Mouse (Mus musculus) midbrain, embryonic 11.5 days (tissue): ENCODE data around the gene Pak3. TPM values are rescaled to one million over a fixed set of nuclear protein-coding genes. Genes with fewer than 3 reads are reported as not detected.

Experiments
- ATAC-seq: fragments of 200-750 bp; cut with Nextera tagmentation; 2 replicates; pipeline ENCODE4 v1.8.0; 2017; ENCODE audit warnings: moderate TSS enrichment, moderate library complexity; ENCODE audit not compliant: low FRiP score
- DNase-seq: peaks from one replicate; pipeline ENCODE4 v3.0.0; 2015; ENCODE audit warnings: low spot score; ENCODE audit errors: missing footprints
- H3K27ac ChIP-seq: fragments of 300-500 bp; sonication (generic); 2 replicates; pipeline ENCODE4 v1.5.1; 2014; ENCODE audit warnings: low read depth, low read length
- H3K27me3 ChIP-seq: fragments of 300-500 bp; sonication (generic); 2 replicates; pipeline ENCODE4 v1.6.1; 2014; ENCODE audit warnings: mild to moderate bottlenecking, low read length, moderate library complexity, mixed read lengths; ENCODE audit not compliant: control insufficient read depth, insufficient read depth
- H3K36me3 ChIP-seq: fragments of 300-500 bp; sonication (generic); 2 replicates; pipeline ENCODE4 v1.6.1; 2014; ENCODE audit warnings: mild to moderate bottlenecking, low read length, moderate library complexity, mixed read lengths; ENCODE audit not compliant: control insufficient read depth, insufficient read depth
- H3K4me1 ChIP-seq: fragments of 300-500 bp; sonication (generic); 2 replicates; pipeline ENCODE4 v1.6.1; 2014; ENCODE audit warnings: low read length; ENCODE audit not compliant: control insufficient read depth, insufficient read depth
- H3K4me2 ChIP-seq: fragments of 300-500 bp; sonication (generic); 2 replicates; pipeline ENCODE4 v1.6.1; 2014; ENCODE audit warnings: mild to moderate bottlenecking, moderate library complexity
- H3K4me3 ChIP-seq: fragments of 300-500 bp; sonication (generic); 2 replicates; pipeline ENCODE4 v1.5.1; 2014; ENCODE audit warnings: low read depth, low read length
- H3K9ac ChIP-seq: fragments of 300-500 bp; sonication (generic); 2 replicates; pipeline ENCODE4 v1.6.1; 2014; ENCODE audit warnings: low read length
- H3K9me3 ChIP-seq: fragments of 300-500 bp; sonication (generic); 2 replicates; pipeline ENCODE4 v1.6.1; 2016; ENCODE audit warnings: low read length; ENCODE audit not compliant: control insufficient read depth
- WGBS: fragments of 180-500 bp; shearing (Covaris S2); extraction: QIAGEN DNeasy Blood & Tissue Kit; methylation state at CpG from one replicate; pipeline ENCODE4 v1.1.7; 2014; 5-methylcytosine and 5-hydroxymethylcytosine counted together
- polyA plus RNA-seq: library from polyadenylated mRNA; unstranded; fragments of >200 nt; fragmentation: Nextera tagmentation; extraction: Ambion mirVana; gene quantifications from 2 replicates; pipeline ENCODE4 v1.2.1, GENCODE M21; 2014

Gene Pak3
- polyA plus RNA-seq, 1 experiment from 2014 or later: 103 TPM

DNA sequence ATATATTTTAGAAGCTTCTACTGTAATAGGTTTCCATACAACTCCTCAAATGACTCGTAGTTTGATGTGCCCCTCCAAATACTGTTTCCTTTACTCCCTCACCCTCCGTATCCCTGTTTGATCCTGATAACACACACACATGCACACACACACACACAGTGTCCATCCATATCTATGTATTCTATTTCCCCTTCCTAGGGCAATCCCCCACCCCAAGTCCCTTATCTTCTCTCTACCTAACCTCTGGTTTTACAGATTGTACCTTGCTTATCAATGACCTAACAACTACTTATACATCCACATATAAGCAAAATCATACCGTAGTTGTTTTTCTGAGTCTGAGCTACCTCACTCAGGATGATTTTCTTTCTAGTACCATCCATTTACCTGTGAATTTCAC lies 207.0 kb downstream of the Pak3 start:
- DNase-seq (no peak), ATAC-seq (no peak)
- Histone ChIP-seq H3K4me1 (no peaks in the 10 kb centered on the region), H3K9ac (no peak overlapping the region), H3K27me3 (no peaks in the 10 kb centered on the region), H3K4me2 (no peak overlapping the region), H3K27ac (no peak overlapping the region), H3K9me3 (no peaks in the 10 kb centered on the region), H3K4me3 (no peak overlapping the region), H3K36me3 (no peaks in the 10 kb centered on the region)
- 91% methylated on average over 3 of the region's 3 CpGs for WGBS

DNA sequence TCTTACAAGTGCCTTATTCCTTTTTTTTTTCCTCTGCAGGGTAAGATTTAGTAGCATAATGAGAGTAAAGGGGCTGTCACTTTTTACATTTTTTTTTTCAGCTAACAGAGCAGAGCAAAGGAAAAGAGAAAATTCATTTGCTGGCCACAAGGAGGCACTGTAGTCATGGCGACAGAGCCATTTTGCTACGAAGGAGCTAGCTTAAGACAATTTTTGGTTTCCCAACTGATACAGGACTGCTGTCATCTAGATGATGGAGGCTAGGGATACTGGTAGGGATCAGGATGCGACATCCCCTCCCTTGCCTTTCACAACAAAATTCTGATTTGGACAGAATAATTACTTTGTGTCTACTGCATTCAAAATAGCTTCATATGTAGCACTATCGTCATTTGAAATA lies 217.6 kb downstream of the Pak3 start:
- Histone ChIP-seq H3K27me3 (no peaks in the 10 kb centered on the region), H3K4me1 (no peaks in the 10 kb centered on the region), H3K36me3 (no peaks in the 10 kb centered on the region), H3K4me2 (no peak overlapping the region), H3K9ac (no peak overlapping the region), H3K9me3 (no peaks in the 10 kb centered on the region), H3K4me3 (no peak overlapping the region), H3K27ac (no peak overlapping the region)
- peak; percentile 84 for DNase-seq
- ATAC-seq: no peak
- WGBS: 44% methylated on average over 4 of the region's 4 CpGs

DNA sequence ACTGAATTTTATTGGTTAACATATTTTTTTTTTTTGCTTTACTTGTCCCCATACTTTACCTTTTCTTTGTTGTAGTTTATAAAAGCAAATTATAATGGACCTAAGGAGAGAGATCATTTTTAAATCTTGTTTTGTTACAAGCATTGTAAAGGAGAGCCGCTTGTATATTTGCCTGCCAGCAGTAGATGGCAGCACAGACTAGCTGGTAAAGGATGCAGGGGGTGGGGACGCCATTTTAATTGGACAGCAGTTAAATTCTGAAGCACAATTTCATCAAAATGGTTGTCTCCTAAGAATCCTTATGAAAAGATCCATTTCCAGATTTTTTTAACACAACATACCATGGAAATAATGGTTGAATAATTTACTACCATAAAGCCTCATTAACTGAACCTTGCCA lies 220.8 kb downstream of the Pak3 start:
- no peak overlapping the region for H3K9ac ChIP-seq
- no peaks in the 10 kb centered on the region for H3K9me3 ChIP-seq
- ATAC-seq: no peak
- DNase-seq: no peak
- no peaks in the 10 kb centered on the region for H3K4me1 ChIP-seq
- no peak overlapping the region for H3K4me3 ChIP-seq
- no peak overlapping the region for H3K4me2 ChIP-seq
- H3K36me3 ChIP-seq: no peaks in the 10 kb centered on the region
- no peaks in the 10 kb centered on the region for H3K27me3 ChIP-seq
- WGBS: 31% methylated on average over 2 of the region's 2 CpGs
- H3K27ac ChIP-seq: no peak overlapping the region

DNA sequence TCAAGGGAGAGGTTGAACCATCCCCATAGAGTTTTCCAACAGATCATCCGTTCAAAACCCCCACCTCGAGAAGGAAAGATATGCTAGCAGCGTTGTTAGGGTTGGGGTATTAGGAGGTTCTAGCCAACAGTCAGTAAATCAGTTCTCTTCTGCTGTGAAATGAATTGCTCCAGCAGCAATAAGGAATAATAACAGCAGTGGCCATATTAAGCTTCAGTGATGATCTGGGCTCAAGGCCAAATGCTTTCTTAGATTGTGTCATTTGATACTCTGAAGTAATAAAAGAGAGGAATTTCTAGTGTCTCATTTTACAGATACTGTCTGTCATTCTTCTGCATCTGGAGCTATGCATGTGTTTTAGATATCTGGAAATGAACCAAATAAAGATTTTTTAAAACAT lies 244.2 kb downstream of the Pak3 start:
- ATAC-seq: no peak
- DNase-seq: no peak
- no peak overlapping the region for H3K4me3 ChIP-seq
- no peaks in the 10 kb centered on the region; the same call in 1 of the 2 replicates for H3K27me3 ChIP-seq
- no peaks in the 10 kb centered on the region for H3K4me1 ChIP-seq
- H3K9ac ChIP-seq: no peak overlapping the region
- H3K4me2 ChIP-seq: no peak overlapping the region
- H3K9me3 ChIP-seq: no peaks in the 10 kb centered on the region
- H3K36me3 ChIP-seq: no peaks in the 10 kb centered on the region
- no peak overlapping the region for H3K27ac ChIP-seq
- WGBS: 80% methylated on average over 3 of the region's 3 CpGs

DNA sequence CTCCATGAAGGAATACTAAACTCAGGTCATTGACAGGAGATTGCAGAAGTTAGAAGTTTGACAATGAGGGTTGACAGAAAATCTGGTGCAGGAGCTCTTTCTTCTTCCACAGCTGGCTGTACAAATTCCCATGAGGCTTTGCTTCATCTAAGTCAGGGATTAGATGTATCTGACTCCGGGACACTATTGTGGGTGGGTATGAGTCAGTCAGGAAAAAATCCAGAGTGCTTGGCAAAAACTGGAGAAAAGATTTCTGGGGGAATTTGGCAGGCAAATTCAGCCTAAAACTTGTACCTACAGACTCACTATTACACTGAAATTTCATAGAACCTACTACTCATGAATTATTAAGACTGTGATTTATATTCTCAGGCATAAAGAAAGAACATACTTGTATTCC lies 297.6 kb downstream of the Pak3 start:
- no peak overlapping the region for H3K4me3 ChIP-seq
- H3K4me2 ChIP-seq: no peak overlapping the region
- 81% methylated on average over 1 of the region's 1 CpGs for WGBS
- no peaks in the 10 kb centered on the region for H3K27me3 ChIP-seq
- no peak overlapping the region for H3K9ac ChIP-seq
- H3K27ac ChIP-seq: no peak overlapping the region
- H3K9me3 ChIP-seq: no peaks in the 10 kb centered on the region
- DNase-seq (no peak), ATAC-seq (no peak)
- H3K4me1 ChIP-seq: no peaks in the 10 kb centered on the region
- no peaks in the 10 kb centered on the region for H3K36me3 ChIP-seq

DNA sequence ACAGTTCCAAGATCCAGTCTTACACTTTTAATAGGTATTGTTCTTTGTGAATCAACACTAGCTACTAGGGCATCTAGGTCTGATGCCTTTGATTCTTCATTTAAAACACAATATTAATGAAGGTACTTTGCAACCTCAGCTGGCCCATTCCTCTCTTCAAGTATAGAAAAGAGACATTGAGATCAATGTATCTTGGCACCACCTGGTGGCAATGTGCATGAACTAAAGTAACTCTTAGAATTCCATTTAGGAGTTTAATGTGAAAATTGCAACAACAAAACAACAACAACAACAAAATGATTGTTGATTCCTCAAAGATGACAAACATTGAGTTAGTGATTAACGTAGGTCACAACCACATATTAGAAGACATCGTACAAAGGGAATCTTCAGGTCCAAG lies 300.6 kb downstream of the Pak3 start:
- Histone ChIP-seq H3K27ac (no peak overlapping the region), H3K4me1 (no peaks in the 10 kb centered on the region), H3K4me3 (no peak overlapping the region), H3K36me3 (no peaks in the 10 kb centered on the region), H3K9ac (no peak overlapping the region), H3K9me3 (no peaks in the 10 kb centered on the region), H3K4me2 (no peak overlapping the region), H3K27me3 (no peaks in the 10 kb centered on the region; the same call in 1 of the 2 replicates)
- WGBS: 96% methylated on average over 2 of the region's 2 CpGs
- DNase-seq: no peak
- ATAC-seq: no peak

DNA sequence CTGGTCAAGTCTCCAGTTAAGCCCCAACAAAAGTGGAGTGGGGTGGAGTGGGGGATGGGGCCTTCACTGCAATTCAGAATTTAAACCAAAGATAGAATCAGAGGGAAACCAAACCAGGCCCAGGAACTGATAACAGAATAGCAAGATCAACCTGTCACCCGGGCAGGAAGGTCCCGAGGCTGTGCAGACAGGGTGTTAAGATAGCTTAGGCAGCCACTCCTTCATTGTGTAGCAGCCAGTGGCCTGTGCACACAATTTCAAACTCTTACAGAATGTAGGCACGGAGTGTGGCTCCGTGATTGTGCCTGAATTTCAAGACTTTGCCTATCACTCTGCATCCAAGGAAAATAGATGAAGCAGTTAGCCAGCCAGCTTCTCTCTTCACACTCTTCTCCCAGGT lies 308.1 kb downstream of the Pak3 start:
- H3K27ac ChIP-seq: no peak overlapping the region
- no peaks in the 10 kb centered on the region for H3K9me3 ChIP-seq
- H3K4me1 ChIP-seq: no peaks in the 10 kb centered on the region
- no peak for DNase-seq
- H3K4me2 ChIP-seq: no peak overlapping the region
- 65% methylated on average over 4 of the region's 4 CpGs for WGBS
- no peak for ATAC-seq
- H3K9ac ChIP-seq: no peak overlapping the region
- H3K27me3 ChIP-seq: no peaks in the 10 kb centered on the region; the same call in none of the 2 replicates
- H3K4me3 ChIP-seq: no peak overlapping the region
- H3K36me3 ChIP-seq: no peaks in the 10 kb centered on the region

DNA sequence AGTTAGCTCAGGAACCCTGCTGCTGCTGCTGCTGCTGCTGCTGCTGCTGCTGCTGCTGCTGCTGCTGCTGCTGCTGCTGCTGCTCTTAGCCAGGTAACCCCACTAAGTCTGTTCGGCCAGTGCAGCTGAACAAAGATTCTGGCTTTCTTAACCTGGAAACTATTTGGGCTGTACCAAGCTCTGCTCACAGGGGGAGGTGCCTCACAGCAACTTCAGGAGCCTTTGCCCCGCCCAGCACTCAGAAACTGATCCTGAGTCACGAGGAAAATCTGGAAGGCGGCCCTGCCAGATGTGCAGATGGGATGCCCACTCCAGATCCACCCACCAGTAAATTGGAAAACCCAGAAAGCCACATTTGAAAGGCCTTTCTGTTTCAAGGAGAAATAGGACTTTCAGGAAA lies 308.8 kb downstream of the Pak3 start, which contains the start of gene Capn6:
Capn6 (minus strand) TSS at position 203 of the 400 bp plus-strand sequence.
- Histone ChIP-seq H3K36me3 (no peaks in the 10 kb centered on the region), H3K4me2 (no peak within 1 kb of the TSS), H3K9ac (no peak within 1 kb of the TSS), H3K27me3 (no peaks in the 10 kb centered on the region; the same call in none of the 2 replicates), H3K9me3 (no peaks in the 10 kb centered on the region), H3K4me1 (no peaks in the 10 kb centered on the region), H3K27ac (no peak within 1 kb of the TSS), H3K4me3 (no peak within 1 kb of the TSS)
- ATAC-seq: no peak
- 53% methylated on average over 4 of the region's 4 CpGs for WGBS
- no peak for DNase-seq

DNA sequence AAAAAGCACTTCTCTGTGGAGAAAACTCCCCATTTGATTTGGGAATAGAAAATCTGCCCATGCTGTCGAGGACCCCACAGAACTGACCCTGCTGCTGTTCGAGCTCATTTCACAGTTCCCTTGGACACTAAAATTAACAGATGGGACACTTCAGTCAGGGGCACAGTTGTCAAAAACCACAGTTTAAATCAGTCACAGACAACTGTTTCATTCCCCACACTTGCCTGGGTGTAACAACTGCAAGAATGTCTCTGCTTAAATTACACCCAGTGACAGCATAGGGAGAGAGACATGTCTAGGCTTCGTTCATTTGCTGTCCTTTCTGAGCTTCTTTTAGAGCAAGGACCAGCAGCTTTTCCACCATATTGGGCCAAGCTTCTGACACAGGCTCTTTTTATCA lies 328.2 kb downstream of the Pak3 start:
- Histone ChIP-seq H3K9ac (no peak overlapping the region), H3K4me3 (no peak overlapping the region), H3K27ac (no peak overlapping the region), H3K4me2 (no peak overlapping the region), H3K9me3 (no peaks in the 10 kb centered on the region), H3K4me1 (no peaks in the 10 kb centered on the region), H3K27me3 (peaks cover 2% of the 10 kb centered on the region; the same call in 1 of the 2 replicates), H3K36me3 (no peaks in the 10 kb centered on the region)
- DNase-seq (no peak), ATAC-seq (no peak)
- 83% methylated on average over 3 of the region's 3 CpGs for WGBS
